Mouse (Mus musculus): Measurements from ENCODE around the gene Bcl2.

The Bcl2 gene

GRCm38 (mm10) chr1:106640577-106640976 lies 73.5 kb downstream of the Bcl2 start:
- ChIA-PET CTCF (no interaction called here), POLR2A (interaction anchor here in 1 of 4 experiments (0.6 kb wide), 1 partner anchor 488 kb away, joined by 3 read pairs; no protein-coding TSS in a partner anchor)

DNA sequence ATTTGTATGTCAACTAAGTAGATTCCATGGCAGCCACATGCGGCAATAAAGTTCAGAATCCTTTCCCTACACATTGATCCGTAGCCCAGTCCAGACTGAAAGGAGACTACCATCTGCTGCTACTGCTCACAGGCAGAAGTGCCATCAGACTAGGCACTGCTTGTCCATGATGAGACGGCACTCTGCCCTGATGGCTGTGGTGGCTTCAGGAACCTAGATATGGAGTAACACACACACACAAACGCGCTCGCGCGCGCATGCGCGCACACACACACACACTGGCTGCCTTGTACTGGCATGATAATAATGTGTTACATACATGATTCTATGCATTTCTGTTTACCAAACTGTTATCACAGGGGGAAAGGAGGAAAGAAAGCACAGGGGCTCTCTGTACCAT lies 76.4 kb downstream of the Bcl2 start:
- CTCF ChIA-PET, result interaction anchor here in 1 of 4 experiments (0.7 kb wide), 1 partner anchor 51 kb away, joined by 3 read pairs; no protein-coding TSS in a partner anchor
- POLR2A ChIA-PET, result interaction anchor here in 1 of 4 experiments (0.6 kb wide), 1 partner anchor 51 kb away, joined by 3 read pairs; no protein-coding TSS in a partner anchor

DNA sequence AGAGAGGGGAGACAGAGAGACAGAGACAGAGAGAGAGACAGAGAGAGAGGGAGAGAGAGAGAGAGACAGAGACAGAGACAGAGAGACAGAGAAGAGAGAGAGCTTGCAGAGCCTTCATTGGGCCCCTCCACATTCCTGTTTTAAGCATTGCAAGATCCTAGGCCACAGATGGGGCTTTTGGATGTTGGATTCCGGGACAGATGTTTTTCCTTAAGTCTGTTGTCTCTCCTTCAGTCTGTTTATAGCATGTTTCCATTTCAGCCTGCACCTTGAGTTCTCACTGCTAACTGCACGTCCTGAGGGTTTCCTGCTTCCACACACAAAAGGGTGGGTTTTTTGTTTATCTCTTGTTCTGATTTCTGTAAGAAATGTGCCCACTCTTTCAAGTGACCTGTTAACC lies 77.4 kb downstream of the Bcl2 start:
- CTCF ChIA-PET, result no interaction called here
- POLR2A ChIA-PET, result no interaction called here

DNA sequence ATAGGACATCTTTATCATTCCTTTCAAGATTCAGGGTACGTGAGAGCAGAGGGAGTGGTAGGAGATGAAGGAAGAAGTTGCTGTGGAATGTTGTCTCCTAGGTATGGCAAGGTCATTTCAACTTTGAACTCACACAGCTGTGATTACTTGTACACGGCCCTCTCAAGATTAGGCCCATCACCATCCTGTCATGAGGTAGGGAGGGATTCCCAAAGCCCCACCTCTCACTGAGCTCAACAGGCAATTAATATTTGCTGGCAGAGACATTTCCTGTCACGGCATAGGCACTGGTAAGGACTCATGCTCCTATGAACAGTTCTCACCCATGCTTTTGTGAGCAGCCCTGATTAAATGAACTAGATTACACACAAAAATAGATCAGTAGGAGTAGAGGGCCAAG lies 80.9 kb downstream of the Bcl2 start:
- ChIA-PET CTCF (no interaction called here), POLR2A (no interaction called here)

GRCm38 (mm10) chr1:106631869-106632463 lies 82.1 kb downstream of the Bcl2 start:
- CTCF ChIA-PET, result interaction anchor here in 1 of 4 experiments (0.6 kb wide), 1 partner anchor 1322 kb away, joined by 3 read pairs; no protein-coding TSS in a partner anchor
- POLR2A ChIA-PET, result no interaction called here

DNA sequence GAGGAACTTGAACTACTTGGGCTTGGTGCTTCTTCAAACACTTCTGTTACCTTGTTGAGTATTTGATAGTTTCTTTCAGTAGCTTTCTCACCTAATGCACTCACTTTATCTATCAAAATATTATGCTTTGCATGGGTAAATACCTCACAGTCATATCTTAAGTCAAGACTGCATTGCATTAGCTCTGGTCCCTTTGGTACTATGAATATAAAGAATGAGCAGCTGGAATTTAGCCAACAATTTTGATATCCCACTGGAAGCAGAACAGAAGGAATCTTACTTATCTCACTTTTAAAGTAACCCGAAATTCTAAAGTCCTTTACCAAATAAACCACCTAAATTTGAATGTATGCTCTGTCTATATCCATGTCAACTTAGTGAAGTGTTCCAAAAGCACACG lies 83.1 kb downstream of the Bcl2 start:
- CTCF ChIA-PET, result no interaction called here
- POLR2A ChIA-PET, result no interaction called here

- POLR2A ChIA-PET, result no interaction called here
- CTCF ChIA-PET, result no interaction called here
Measured at GRCm38 (mm10) chr1:106629931-106630682, 84.0 kb downstream of the Bcl2 start.

- ChIA-PET CTCF (no interaction called here), POLR2A (no interaction called here)
Measured at GRCm38 (mm10) chr1:106629470-106629830, 84.6 kb downstream of the Bcl2 start.

- ChIA-PET POLR2A (no interaction called here), CTCF (interaction anchor here in 2 of 4 experiments (0.6 to 0.8 kb wide), 3 partner anchors 11 to 304 kb away, joined by 3 to 4 read pairs (median 3); no protein-coding TSS in a partner anchor)
Measured at GRCm38 (mm10) chr1:106628718-106629469, 85.2 kb downstream of the Bcl2 start.

GRCm38 (mm10) chr1:106628279-106628678 lies 85.8 kb downstream of the Bcl2 start:
- POLR2A ChIA-PET, result no interaction called here
- CTCF ChIA-PET, result interaction anchor here in 2 of 4 experiments (0.6 to 0.8 kb wide), 2 partner anchors 10 to 303 kb away, joined by 3 read pairs; no protein-coding TSS in a partner anchor

DNA sequence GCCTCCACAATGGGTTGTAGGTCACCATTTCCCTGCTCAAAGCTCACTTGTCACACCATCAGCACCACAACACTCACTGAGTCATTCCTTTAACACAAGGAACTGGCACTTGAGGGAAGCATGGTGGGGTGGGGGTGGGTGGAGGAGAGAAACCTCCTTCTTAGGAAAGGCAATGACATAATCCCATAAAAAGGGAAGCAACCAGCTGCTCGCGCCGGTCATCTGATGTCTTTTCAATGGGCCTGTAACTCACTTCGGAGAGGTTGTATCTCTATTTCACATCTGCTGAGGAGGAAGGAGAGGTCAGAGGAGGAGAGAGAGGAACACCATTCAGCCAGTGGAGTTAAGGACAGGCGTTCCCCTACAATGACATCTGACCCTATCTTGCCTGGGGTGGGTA lies 86.8 kb downstream of the Bcl2 start:
- ChIA-PET CTCF (interaction anchor here in 1 of 4 experiments (0.7 kb wide), 1 partner anchor 26 kb away, joined by 6 read pairs; no protein-coding TSS in a partner anchor), POLR2A (interaction anchor here in 1 of 4 experiments (0.6 kb wide), 1 partner anchor 63 kb away, joined by 3 read pairs; no protein-coding TSS in a partner anchor)

GRCm38 (mm10) chr1:106620174-106620931 lies 93.7 kb downstream of the Bcl2 start:
- ChIA-PET POLR2A (interaction anchor here in 1 of 4 experiments (0.7 kb wide), 1 partner anchor 78 kb away, joined by 3 read pairs; no protein-coding TSS in a partner anchor), CTCF (no interaction called here)

- CTCF ChIA-PET, result interaction anchor here in 2 of 4 experiments (0.7 to 1.5 kb wide), 2 partner anchors 10 to 98 kb away, joined by 3 to 14 read pairs; no protein-coding TSS in a partner anchor
- POLR2A ChIA-PET, result interaction anchor here in 1 of 4 experiments (0.7 kb wide), 1 partner anchor 21 kb away, joined by 8 read pairs; no protein-coding TSS in a partner anchor
Measured at GRCm38 (mm10) chr1:106618814-106619213, 95.3 kb downstream of the Bcl2 start.

GRCm38 (mm10) chr1:106616955-106617354 lies 97.1 kb downstream of the Bcl2 start:
- CTCF ChIA-PET, result no interaction called here

GRCm38 (mm10) chr1:106613371-106613770 lies 100.7 kb downstream of the Bcl2 start:
- CTCF ChIA-PET, result interaction anchor here in 1 of 4 experiments (1.1 kb wide), 1 partner anchor 98 kb away, joined by 8 read pairs; no protein-coding TSS in a partner anchor
- POLR2A ChIA-PET, result no interaction called here

More at GRCm38 (mm10) chr1:106616955-106617354, 97.1 kb downstream of the Bcl2 start:
- POLR2A ChIA-PET, result interaction anchor here in 1 of 4 experiments (0.7 kb wide), 1 partner anchor 387 kb away, joined by 3 read pairs; no protein-coding TSS in a partner anchor

GRCm38 (mm10) chr1:106612166-106613031 lies 101.7 kb downstream of the Bcl2 start:
- ChIA-PET CTCF (no interaction called here), POLR2A (no interaction called here)

DNA sequence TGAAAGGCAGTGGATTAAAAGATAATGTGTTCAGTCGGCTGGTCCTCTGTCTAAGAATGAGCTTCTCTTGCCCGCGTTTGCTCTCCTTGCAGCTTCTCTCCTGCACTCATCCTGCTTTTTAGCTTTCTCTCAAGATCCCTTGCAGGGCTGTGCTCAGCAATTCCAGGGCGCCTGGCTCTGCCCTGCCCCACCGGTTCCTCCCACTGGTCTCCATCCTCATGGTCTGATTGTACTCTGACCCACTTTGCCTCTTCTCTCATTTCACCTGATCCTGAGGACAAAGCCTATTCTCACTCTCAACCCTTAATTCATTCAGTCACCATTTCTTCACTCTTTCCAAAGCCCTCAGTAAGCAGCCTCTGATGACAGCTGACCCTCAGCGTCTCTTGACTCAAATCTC lies 102.8 kb downstream of the Bcl2 start:
- CTCF ChIA-PET, result no interaction called here
- POLR2A ChIA-PET, result no interaction called here

GRCm38 (mm10) chr1:106608098-106608778 lies 105.8 kb downstream of the Bcl2 start:
- CTCF ChIA-PET, result no interaction called here
- POLR2A ChIA-PET, result no interaction called here

Data from embryonic stem cell, embryonic (primary cell).